Mouse (Mus musculus): ENCODE measurements around the gene Zdhhc4.

Zdhhc4 gene

DNA sequence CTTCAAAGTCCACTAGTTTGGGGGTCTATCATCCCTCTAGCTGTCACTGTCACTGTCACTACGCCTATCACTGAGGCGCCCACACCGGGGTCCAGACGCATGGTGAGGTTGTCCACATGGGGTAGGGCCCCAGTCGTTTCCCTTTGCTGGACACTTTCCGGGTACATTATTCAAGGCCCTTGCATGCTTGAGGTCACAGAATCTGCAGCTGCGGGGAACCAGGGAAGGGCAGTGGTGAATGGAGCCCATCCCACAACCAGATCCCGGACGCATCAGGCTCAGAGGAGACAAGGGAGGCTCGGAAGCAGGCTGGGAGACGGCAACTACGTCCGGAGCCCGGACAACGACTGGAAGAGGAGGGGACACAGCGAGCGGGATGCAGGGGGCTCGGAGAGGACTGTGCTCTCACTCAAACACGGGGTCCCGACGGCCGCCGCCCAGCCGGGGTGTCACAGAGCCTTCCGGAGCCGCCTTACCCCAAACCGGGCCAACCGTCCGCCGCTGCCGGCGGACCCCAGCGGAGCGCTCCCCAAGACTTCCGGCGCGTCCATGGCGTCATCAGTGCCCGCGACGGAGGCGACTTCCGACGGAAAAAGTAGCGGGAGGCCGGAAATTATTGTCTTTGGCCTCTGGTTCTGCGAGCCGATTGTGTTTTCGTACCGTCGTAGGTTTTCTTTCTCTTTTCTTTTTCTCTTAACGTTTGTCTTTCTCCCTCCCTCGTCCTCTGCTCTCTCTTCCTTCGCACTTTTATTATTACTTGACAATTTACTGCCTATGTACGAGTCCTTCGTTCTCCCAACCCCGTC lies at the start of gene Zdhhc4:
Gene Zdhhc4 (minus strand): TSS at position 567 of the 806 bp plus-strand sequence.
- peak; percentile 82 to 84 for DNase-seq (ENCODE audit: low spot score in 2 of 2)

DNA sequence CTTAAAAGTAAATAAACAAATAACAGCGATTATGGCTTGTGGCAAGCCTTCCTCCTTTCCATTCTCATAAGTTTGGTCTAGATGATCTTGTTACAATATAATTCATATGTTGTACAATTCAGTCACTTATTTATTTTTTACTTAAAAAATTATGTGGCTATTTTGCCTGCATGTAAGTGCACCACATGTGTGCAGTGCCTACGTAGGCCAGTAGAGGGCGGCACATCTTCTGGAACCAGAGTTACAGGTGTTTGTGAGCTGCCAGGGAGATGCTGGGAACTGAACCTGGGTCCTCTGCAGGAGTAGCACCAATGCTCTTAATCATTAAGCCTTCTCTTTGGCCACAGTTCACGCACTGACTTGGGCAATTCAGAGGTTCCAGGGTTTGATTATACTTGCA lies 47.1 kb upstream of the Zdhhc4 start:
- DNase-seq (ENCODE audit: low spot score in 2 of 2): no peak

DNA sequence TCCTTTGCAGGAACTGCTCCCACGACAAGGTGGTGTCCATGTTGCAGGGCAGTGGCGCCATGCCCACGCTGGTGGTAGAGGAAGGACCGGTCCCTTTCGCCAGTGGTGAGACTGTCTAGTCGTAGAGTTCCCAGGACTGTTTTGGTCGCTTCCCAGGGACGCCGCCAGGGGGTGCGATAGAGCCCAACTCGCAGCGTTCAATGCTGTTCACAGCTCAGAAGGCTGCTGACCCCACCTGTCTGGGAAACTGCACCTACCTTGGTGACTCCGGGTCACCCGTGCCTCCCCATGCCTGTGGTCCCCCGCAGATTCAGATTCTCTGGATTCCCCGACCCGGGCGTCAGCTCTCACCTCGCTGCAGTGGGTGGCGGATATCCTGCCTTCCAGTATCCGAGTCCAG lies 46.2 kb upstream of the Zdhhc4 start:
- DNase-seq (ENCODE audit: low spot score in 2 of 2): no peak

DNA sequence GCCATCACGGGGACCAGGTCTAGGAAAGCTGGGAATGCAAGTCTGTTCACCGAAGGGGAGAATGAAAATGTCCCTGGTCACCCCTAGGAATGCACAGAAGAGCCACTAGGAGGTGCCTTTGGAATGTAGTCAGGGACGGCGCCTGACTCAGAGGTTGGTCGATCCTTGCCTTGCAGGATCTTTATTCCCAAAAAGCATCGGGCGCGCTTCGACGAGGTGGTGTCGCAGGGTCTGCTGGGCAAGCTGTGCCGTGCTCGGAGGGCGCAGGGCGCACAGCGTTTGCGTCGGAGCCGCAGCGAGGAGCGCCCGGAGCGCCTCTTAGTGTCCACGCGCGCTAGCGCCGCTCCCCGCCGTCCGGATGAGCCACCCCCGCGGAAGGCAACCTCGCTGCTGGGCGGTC lies 43.8 kb upstream of the Zdhhc4 start:
- DNase-seq (ENCODE audit: low spot score in 2 of 2): no peak

DNA sequence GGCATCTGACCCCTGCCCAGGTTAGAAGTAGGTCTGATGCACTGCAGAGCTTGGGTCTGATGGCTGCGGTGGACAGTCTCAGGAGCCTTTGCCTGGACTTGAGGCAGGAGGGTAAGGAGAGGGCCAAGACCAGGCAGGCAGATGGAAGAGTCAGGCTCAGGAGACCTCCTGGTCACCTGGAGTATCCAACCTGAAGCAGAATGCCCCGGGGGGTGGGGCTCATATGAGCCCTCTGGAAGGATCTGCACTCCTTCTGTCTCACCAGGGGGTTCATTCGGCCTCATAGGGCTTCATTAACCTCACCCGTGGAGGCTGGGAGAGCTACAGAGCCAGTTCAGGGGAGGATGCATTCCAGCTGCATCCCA lies 42.1 kb upstream of the Zdhhc4 start:
- no peak for DNase-seq (ENCODE audit: low spot score in 2 of 2)

- no peak for DNase-seq (ENCODE audit: low spot score in 2 of 2)
Measured at GRCm38 (mm10) chr5:143370416-143371145, 41.5 kb upstream of the Zdhhc4 start.

GRCm38 (mm10) chr5:143369611-143370255 lies 40.7 kb upstream of the Zdhhc4 start:
- no peak for DNase-seq (ENCODE audit: low spot score in 2 of 2)

- DNase-seq (ENCODE audit: low spot score in 2 of 2): no peak
Measured at GRCm38 (mm10) chr5:143367931-143368330, 38.9 kb upstream of the Zdhhc4 start.

GRCm38 (mm10) chr5:143363678-143364615 lies 34.9 kb upstream of the Zdhhc4 start:
- DNase-seq (ENCODE audit: low spot score in 2 of 2): no peak

GRCm38 (mm10) chr5:143361428-143361827 lies 32.4 kb upstream of the Zdhhc4 start:
- no peak for DNase-seq (ENCODE audit: low spot score in 2 of 2)

GRCm38 (mm10) chr5:143360000-143360399 lies 30.9 kb upstream of the Zdhhc4 start:
- no peak for DNase-seq (ENCODE audit: low spot score in 2 of 2)

- DNase-seq (ENCODE audit: low spot score in 2 of 2): no peak
Measured at GRCm38 (mm10) chr5:143359263-143359662, 30.2 kb upstream of the Zdhhc4 start.

GRCm38 (mm10) chr5:143357564-143357963 lies 28.5 kb upstream of the Zdhhc4 start:
- no peak for DNase-seq (ENCODE audit: low spot score in 2 of 2)

DNA sequence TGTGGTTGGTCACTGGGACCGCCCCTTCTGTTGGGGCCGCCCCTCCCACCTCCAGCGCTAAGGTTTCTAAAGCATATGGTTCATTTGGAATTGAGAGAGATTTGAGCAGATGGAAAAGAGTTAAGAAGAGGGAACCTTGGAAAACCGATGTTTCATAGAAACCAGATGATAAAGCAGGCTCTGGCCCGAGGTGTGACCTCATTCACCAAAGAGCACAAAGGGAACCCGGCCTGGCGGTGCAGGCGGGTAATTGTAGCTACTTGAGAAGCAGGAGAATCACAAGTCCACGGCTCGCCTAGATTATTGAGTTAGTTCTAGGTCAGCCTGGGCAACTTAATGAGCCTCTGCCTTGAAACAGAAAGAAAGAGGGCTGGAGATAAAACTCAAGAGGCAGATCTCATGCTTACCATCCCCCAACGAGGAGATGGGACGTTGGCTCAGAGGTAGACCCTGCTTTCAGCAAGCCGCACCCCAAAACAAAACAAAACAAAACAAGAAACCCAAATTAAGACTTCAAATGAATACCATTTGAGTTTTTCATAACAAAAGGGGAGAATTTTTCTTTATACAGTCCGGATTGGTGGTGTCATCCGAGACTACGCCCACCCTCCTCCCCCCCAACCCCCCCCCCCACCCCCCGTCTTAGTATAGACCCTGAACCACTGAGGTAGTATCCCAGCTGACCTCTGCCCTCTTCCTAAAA lies 27.8 kb upstream of the Zdhhc4 start, which contains the start of gene Grid2ip:
Gene Grid2ip (plus strand): TSS at position 653 of the 703 bp plus-strand sequence.
- DNase-seq (ENCODE audit: low spot score in 2 of 2): no peak

DNA sequence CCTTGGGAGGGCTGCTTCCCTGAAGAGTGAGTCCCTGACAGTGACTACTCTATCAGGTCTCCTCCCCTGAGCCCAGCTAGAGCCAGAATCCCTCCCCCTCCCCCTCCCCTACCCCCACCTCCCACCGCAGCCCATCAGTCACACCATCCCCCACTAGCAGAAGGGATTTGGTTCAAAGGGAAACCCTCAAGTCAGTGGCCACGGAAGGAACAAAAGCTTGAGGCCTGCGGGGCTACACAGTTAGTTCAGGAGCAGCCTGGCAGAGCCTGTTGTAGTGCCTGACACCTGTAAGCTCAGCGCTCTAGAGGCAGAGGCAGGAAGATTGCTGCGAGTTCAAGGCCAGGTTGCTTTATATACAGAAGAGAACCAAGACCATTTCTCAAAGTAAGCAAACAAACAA lies 27.0 kb upstream of the Zdhhc4 start:
- no peak for DNase-seq (ENCODE audit: low spot score in 2 of 2)

- DNase-seq (ENCODE audit: low spot score in 2 of 2): no peak
Measured at GRCm38 (mm10) chr5:143346367-143346766, 17.3 kb upstream of the Zdhhc4 start.

DNA sequence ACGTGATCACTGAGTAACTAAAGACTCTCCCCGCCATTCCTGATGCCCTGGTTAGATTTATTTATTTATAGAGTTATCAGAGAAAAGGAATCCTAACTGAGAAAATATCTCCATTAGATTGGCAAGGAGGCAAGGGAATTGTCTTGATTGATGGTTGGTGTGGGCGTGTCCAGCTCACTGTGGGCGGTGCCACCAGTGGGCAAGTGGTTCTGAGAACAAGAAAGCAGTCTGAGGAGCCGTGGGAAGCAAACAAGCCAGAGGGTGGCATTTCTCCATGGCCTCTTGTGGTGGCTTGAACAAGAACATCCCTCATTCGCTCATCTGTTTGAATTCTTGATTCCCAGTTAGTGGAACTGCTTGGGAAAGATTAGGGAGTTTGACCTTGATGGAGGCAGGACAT lies 10.5 kb upstream of the Zdhhc4 start:
- no peak for DNase-seq (ENCODE audit: low spot score in 2 of 2)

GRCm38 (mm10) chr5:143336559-143336958 lies 7.5 kb upstream of the Zdhhc4 start:
- no peak for DNase-seq (ENCODE audit: low spot score in 2 of 2)

- no peak for DNase-seq (ENCODE audit: low spot score in 2 of 2)
Measured at GRCm38 (mm10) chr5:143335089-143335460, 6.0 kb upstream of the Zdhhc4 start.

DNA sequence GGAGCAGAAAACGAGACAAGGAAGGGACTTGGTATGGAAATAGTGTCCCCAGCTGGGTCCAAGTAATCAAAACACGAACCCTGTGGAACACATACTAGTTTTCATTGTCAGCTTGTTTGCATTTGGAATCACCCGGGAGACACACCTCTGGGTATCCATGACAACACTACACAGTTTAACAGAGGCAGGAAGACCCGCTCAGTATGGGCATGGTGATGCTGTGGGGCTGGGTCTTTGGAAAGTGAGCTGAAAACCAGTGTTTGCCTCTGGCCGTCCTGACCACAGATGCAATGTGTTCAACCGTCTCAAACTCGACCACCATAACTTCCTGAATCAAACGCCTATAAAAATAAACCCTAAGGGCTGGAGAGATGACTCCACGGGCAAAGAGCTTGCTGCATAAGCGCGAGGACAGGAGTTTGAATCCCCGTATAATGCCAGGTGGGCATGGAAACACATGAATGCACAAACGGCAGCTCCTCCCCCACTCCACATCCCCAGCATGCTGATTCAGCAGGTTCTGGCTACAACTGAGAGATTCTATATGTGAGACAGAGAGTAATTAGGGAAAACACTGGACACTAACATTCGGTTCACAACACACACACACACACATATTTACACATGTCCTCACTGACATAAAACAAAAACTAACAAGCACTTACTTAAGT lies 5.5 kb upstream of the Zdhhc4 start:
- no peak for DNase-seq (ENCODE audit: low spot score in 2 of 2)
